Mouse (Mus musculus) layer of hippocampus, postnatal 36 days (tissue): Measurements from ENCODE around the gene Cep350. TPM values are rescaled to one million over a fixed set of nuclear protein-coding genes. Genes with fewer than 3 reads are reported as not detected.

Source experiments
- DNase-seq, 2 experiments: peaks; one replicate each; pipeline ENCODE4 v3.0.0; 2022
- total RNA-seq, 2 experiments: library from RNA; stranded (reverse); gene quantifications; 2 replicates each; pipeline ENCODE4 v1.2.3; 2021

Cep350 gene
- total RNA-seq, 2 experiments from 2014 or later = 47.4 to 51.9 TPM

- DNase-seq = peak in 1 of 2 experiments; percentile 20
Observed at GRCm38 (mm10) chr1:155809706-155810442, 163.2 kb downstream of the Cep350 start.

GRCm38 (mm10) chr1:155808261-155808660 lies 164.8 kb downstream of the Cep350 start:
- no peak for DNase-seq

DNA sequence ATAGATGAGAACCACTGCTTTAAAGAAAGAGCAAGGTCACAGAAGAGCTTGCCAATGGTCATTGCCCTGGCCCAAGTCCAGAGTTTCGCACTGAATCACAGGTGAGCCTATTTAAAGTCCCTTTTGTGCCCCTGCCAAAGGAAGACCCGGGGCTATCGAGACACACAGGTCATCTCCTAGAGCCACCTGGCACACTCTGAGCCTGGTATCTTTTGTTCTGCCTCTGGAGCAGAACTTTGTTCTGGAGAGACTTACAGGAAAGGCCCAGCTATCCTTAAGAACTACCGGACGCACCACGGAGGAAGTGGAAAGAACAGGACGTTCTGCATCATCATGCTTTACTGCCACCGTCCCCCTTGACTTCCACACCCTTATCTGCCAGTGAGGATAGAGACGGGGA lies 167.4 kb downstream of the Cep350 start:
- no peak for DNase-seq

- DNase-seq = no peak
Observed at GRCm38 (mm10) chr1:155801014-155801991, 171.8 kb downstream of the Cep350 start.

DNA sequence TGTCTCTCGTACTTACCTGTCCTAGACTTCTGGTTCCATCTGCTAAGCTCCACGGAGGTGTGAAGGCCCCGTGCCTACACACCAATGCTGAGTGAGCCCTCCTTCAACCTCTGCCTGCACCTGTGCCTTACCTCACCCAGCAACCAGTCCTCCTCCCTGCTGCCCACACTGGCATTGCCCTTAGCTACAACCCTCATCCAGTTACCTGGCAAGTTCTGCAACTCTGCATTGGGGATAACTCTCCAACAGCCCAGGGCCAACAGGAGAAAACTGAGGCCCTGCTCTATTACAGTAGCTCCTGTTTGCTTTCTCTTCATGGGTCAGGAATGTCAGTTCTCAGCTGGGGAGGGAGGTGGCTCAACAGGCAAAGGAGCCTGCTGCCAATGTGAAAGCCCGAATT lies 175.1 kb downstream of the Cep350 start:
- DNase-seq = no peak

- no peak for DNase-seq
Observed at GRCm38 (mm10) chr1:155797425-155797824, 175.6 kb downstream of the Cep350 start.

DNA sequence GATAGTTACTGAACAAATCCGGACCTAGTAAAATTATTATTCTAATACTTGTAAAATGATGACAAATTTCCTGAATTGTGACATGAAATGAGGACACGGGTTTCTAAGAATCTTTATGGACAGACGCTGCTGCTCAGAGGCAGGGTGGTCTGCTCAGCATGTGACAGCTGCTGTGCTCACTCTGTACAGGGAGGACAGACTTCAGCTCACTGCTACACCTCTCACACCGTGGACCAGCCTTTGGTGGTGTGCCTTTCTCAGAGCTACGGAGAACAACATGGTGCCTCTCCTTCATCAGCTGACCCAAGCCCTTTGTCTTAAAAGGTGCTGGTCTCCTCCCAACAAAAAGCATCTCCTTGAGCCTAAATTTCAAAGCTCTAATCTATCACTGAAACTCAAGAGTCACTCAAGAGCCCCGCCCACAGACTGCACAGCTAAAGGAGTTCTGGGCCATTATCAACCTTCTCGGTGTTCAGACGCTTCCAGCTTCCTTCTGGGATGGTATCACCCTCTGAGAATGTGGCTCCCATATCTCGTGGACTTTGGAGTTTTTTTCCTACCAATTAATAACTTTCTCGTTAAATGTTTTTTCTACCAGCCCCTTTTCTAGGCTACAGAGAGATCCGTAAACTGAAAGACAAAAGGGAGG lies 176.2 kb downstream of the Cep350 start:
- DNase-seq = no peak

DNA sequence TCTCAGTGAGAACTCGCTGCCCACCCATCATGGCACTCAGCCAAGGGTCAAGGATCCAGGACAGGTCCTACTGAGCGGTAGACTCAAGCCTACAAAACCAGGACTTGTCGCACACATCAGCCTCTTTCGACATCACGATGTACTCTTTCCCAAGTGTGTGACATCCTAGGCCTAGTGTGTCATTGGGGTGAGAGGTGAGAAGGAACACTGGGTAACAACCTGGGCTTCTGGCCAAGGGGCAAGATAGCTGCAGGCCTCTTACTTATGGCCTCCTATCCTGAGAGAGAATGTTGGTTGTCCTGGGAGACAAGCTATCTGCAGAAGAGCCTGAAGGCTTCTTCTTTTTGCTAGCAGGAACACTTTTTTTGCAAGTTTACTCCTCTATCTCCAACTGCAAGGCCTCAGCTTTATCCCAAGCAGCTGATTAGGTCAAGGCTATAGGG lies 177.2 kb downstream of the Cep350 start:
- no peak for DNase-seq

Other genes starting within 250 kb of the Cep350 start
- not detected for gene Lhx4, start 221.6 kb downstream of the Cep350 start, total RNA-seq
- 10 to 100 TPM; 28.0 to 30.4 TPM for gene Qsox1, start 160.4 kb downstream of the Cep350 start, total RNA-seq
- gene Tor1aip2, start 62.1 kb upstream of the Cep350 start, total RNA-seq = 10 to 100 TPM; 54.7 to 63.6 TPM
- 10 to 100 TPM; 33.6 to 34.8 TPM for gene Tor1aip1, start 63.2 kb upstream of the Cep350 start, total RNA-seq
- gene Fam163a, start 231.8 kb upstream of the Cep350 start, total RNA-seq = 10 to 100 TPM; 15.5 to 17.3 TPM